Mouse (Mus musculus) neural tube, embryonic 13.5 days (tissue): ENCODE measurements around the gene Grik4. TPM values are rescaled to one million over a fixed set of nuclear protein-coding genes. Genes with fewer than 3 reads are reported as not detected.

Experiments used
- ATAC-seq: fragments of 200-750 bp; cut with Nextera tagmentation; 2 replicates; pipeline ENCODE4 v1.8.0; 2017; ENCODE audit warnings: low read depth, mild to moderate bottlenecking, moderate TSS enrichment, moderate library complexity
- H3K27ac ChIP-seq: fragments of 300-500 bp; sonication (generic); replicated peaks from 2 replicates; pipeline ENCODE4 v1.5.1; 2015; ENCODE audit warnings: moderate library complexity, mild to moderate bottlenecking, inconsistent platforms
- H3K27me3 ChIP-seq: fragments of 300-500 bp; sonication (generic); 2 replicates; pipeline ENCODE4 v1.6.1; 2015; ENCODE audit warnings: mild to moderate bottlenecking, inconsistent platforms
- H3K36me3 ChIP-seq: fragments of 300-500 bp; sonication (generic); 2 replicates; pipeline ENCODE4 v1.6.1; 2015; ENCODE audit warnings: mild to moderate bottlenecking, inconsistent platforms
- H3K4me1 ChIP-seq: fragments of 300-500 bp; sonication (generic); replicated peaks from 2 replicates; pipeline ENCODE4 v1.6.1; 2015; ENCODE audit warnings: inconsistent platforms
- H3K4me2 ChIP-seq: fragments of 300-500 bp; sonication (generic); 2 replicates; pipeline ENCODE4 v1.6.1; 2015; ENCODE audit warnings: inconsistent platforms, mild to moderate bottlenecking, moderate library complexity
- H3K4me3 ChIP-seq: fragments of 300-500 bp; sonication (generic); 2 replicates; pipeline ENCODE4 v1.5.1; 2015; ENCODE audit warnings: mild to moderate bottlenecking, inconsistent platforms
- H3K9ac ChIP-seq: fragments of 300-500 bp; sonication (generic); 2 replicates; pipeline ENCODE4 v1.6.1; 2015; ENCODE audit warnings: moderate library complexity, mild to moderate bottlenecking, inconsistent platforms
- H3K9me3 ChIP-seq: fragments of 300-500 bp; sonication (generic); 2 replicates; pipeline ENCODE4 v1.6.1; 2016; ENCODE audit warnings: inconsistent platforms
- WGBS: fragments of 180-500 bp; shearing (Covaris S2); methylation state at CpG from one replicate; pipeline ENCODE4 v1.1.7; 2015; 5-methylcytosine and 5-hydroxymethylcytosine counted together
- polyA plus RNA-seq: library from polyadenylated mRNA; unstranded; fragments of >200 nt; fragmentation: Nextera tagmentation; extraction: Ambion mirVana; gene quantifications from 2 replicates; pipeline ENCODE4 v1.2.1, GENCODE M21; 2015

Gene Grik4
- polyA plus RNA-seq, 1 experiment from 2014 or later = 8.3 TPM

- Histone ChIP-seq H3K4me1 (peaks cover 19% of the 10 kb centered on the region), H3K4me3 (no peak overlapping the region), H3K9ac (no peak overlapping the region), H3K36me3 (no peaks in the 10 kb centered on the region), H3K9me3 (no peaks in the 10 kb centered on the region), H3K27me3 (peaks cover 24% of the 10 kb centered on the region), H3K27ac (no peak overlapping the region), H3K4me2 (no peak overlapping the region)
- ATAC-seq = no peak
- WGBS = 50% methylated on average over 6 of the region's 6 CpGs
Observed at GRCm38 (mm10) chr9:42872885-42873284, 71.4 kb downstream of the Grik4 start.

- H3K9ac ChIP-seq = no peak overlapping the region
- peaks cover 32% of the 10 kb centered on the region for H3K27me3 ChIP-seq
Observed at GRCm38 (mm10) chr9:42871681-42872080, 72.6 kb downstream of the Grik4 start.

GRCm38 (mm10) chr9:42870257-42870656 is 74.0 kb downstream of the Grik4 start:
- H3K27me3 ChIP-seq = peaks cover 40% of the 10 kb centered on the region
- H3K4me2 ChIP-seq = no peak overlapping the region
- ATAC-seq = no peak
- no peak overlapping the region for H3K27ac ChIP-seq
- H3K36me3 ChIP-seq = no peaks in the 10 kb centered on the region
- 46% methylated on average over 9 of the region's 9 CpGs for WGBS
- H3K9ac ChIP-seq = no peak overlapping the region
- no peak overlapping the region for H3K4me3 ChIP-seq
- H3K9me3 ChIP-seq = no peaks in the 10 kb centered on the region
- peaks cover 29% of the 10 kb centered on the region for H3K4me1 ChIP-seq

More at GRCm38 (mm10) chr9:42871681-42872080, 72.6 kb downstream of the Grik4 start:
- no peak overlapping the region for H3K4me2 ChIP-seq
- WGBS = 91% methylated on average over 4 of the region's 4 CpGs
- H3K4me1 ChIP-seq = peaks cover 19% of the 10 kb centered on the region
- H3K4me3 ChIP-seq = no peak overlapping the region
- H3K27ac ChIP-seq = no peak overlapping the region
- H3K9me3 ChIP-seq = no peaks in the 10 kb centered on the region
- ATAC-seq = no peak
- H3K36me3 ChIP-seq = no peaks in the 10 kb centered on the region

- Histone ChIP-seq H3K4me2 (no peak overlapping the region), H3K27ac (no peak overlapping the region), H3K4me1 (peaks cover 42% of the 10 kb centered on the region), H3K9me3 (no peaks in the 10 kb centered on the region), H3K9ac (no peak overlapping the region), H3K36me3 (no peaks in the 10 kb centered on the region), H3K27me3 (peaks cover 45% of the 10 kb centered on the region), H3K4me3 (no peak overlapping the region)
- no peak for ATAC-seq
- WGBS = 48% methylated on average over 10 of the region's 10 CpGs
Observed at GRCm38 (mm10) chr9:42868508-42868907, 75.8 kb downstream of the Grik4 start.

- no peak for ATAC-seq
- H3K4me3 ChIP-seq = no peak overlapping the region
- H3K27me3 ChIP-seq = peaks cover 56% of the 10 kb centered on the region
- H3K27ac ChIP-seq = no peak overlapping the region
- H3K9me3 ChIP-seq = no peaks in the 10 kb centered on the region
- peaks cover 44% of the 10 kb centered on the region for H3K4me1 ChIP-seq
- H3K9ac ChIP-seq = no peak overlapping the region
- H3K4me2 ChIP-seq = no peak overlapping the region
- H3K36me3 ChIP-seq = no peaks in the 10 kb centered on the region
- 91% methylated on average over 4 of the region's 4 CpGs for WGBS
Observed at GRCm38 (mm10) chr9:42866650-42867049, 77.6 kb downstream of the Grik4 start.

- no peaks in the 10 kb centered on the region for H3K9me3 ChIP-seq
- H3K27ac ChIP-seq = peak overlapping the region; percentile 6; the same call in 1 of the 2 replicates
- H3K4me3 ChIP-seq = no peak overlapping the region
- H3K4me1 ChIP-seq = peaks cover 49% of the 10 kb centered on the region
- no peak overlapping the region for H3K9ac ChIP-seq
- H3K36me3 ChIP-seq = no peaks in the 10 kb centered on the region
- no peak for ATAC-seq
- H3K4me2 ChIP-seq = no peak overlapping the region
- peaks cover 61% of the 10 kb centered on the region for H3K27me3 ChIP-seq
- WGBS = 37% methylated on average over 11 of the region's 11 CpGs
Observed at GRCm38 (mm10) chr9:42865036-42865829, 79.1 kb downstream of the Grik4 start.

GRCm38 (mm10) chr9:42863360-42863759 is 80.9 kb downstream of the Grik4 start:
- 38% methylated on average over 5 of the region's 5 CpGs for WGBS
- no peak overlapping the region for H3K27ac ChIP-seq
- no peak overlapping the region for H3K9ac ChIP-seq

GRCm38 (mm10) chr9:42861711-42862110 is 82.6 kb downstream of the Grik4 start:
- peaks cover 35% of the 10 kb centered on the region for H3K4me1 ChIP-seq
- no peaks in the 10 kb centered on the region for H3K36me3 ChIP-seq
- no peak overlapping the region for H3K9ac ChIP-seq
- H3K4me2 ChIP-seq = no peak overlapping the region
- no peak overlapping the region for H3K27ac ChIP-seq
- ATAC-seq = no peak
- peaks cover 42% of the 10 kb centered on the region for H3K27me3 ChIP-seq
- H3K4me3 ChIP-seq = no peak overlapping the region
- H3K9me3 ChIP-seq = no peaks in the 10 kb centered on the region
- WGBS = 70% methylated on average over 6 of the region's 6 CpGs

More at GRCm38 (mm10) chr9:42863360-42863759, 80.9 kb downstream of the Grik4 start:
- Histone ChIP-seq H3K4me1 (peaks cover 40% of the 10 kb centered on the region), H3K27me3 (peaks cover 52% of the 10 kb centered on the region), H3K4me2 (no peak overlapping the region), H3K4me3 (no peak overlapping the region), H3K36me3 (no peaks in the 10 kb centered on the region), H3K9me3 (no peaks in the 10 kb centered on the region)
- ATAC-seq = no peak

- H3K27me3 ChIP-seq = peaks cover 37% of the 10 kb centered on the region
- no peaks in the 10 kb centered on the region for H3K36me3 ChIP-seq
- H3K4me1 ChIP-seq = peaks cover 35% of the 10 kb centered on the region
- no peak overlapping the region for H3K4me2 ChIP-seq
- no peak overlapping the region for H3K4me3 ChIP-seq
- no peak for ATAC-seq
- H3K9me3 ChIP-seq = no peaks in the 10 kb centered on the region
- WGBS = 59% methylated on average over 11 of the region's 11 CpGs
- H3K27ac ChIP-seq = no peak overlapping the region
- H3K9ac ChIP-seq = no peak overlapping the region
Observed at GRCm38 (mm10) chr9:42861238-42861637, 83.1 kb downstream of the Grik4 start.

- H3K9me3 ChIP-seq = no peaks in the 10 kb centered on the region
- no peak for ATAC-seq
- H3K4me1 ChIP-seq = peaks cover 25% of the 10 kb centered on the region
- peaks cover 34% of the 10 kb centered on the region for H3K27me3 ChIP-seq
- H3K27ac ChIP-seq = no peak overlapping the region
- no peak overlapping the region for H3K9ac ChIP-seq
- 77% methylated on average over 10 of the region's 10 CpGs for WGBS
- H3K4me3 ChIP-seq = no peak overlapping the region
- H3K36me3 ChIP-seq = no peaks in the 10 kb centered on the region
- no peak overlapping the region for H3K4me2 ChIP-seq
Observed at GRCm38 (mm10) chr9:42859959-42860794, 84.1 kb downstream of the Grik4 start.

- no peaks in the 10 kb centered on the region for H3K9me3 ChIP-seq
- H3K4me1 ChIP-seq = peaks cover 19% of the 10 kb centered on the region
- peaks cover 32% of the 10 kb centered on the region for H3K27me3 ChIP-seq
- no peaks in the 10 kb centered on the region for H3K36me3 ChIP-seq
- H3K27ac ChIP-seq = no peak overlapping the region
- H3K9ac ChIP-seq = no peak overlapping the region
- 70% methylated on average over 4 of the region's 4 CpGs for WGBS
- no peak overlapping the region for H3K4me3 ChIP-seq
- H3K4me2 ChIP-seq = no peak overlapping the region
- no peak for ATAC-seq
Observed at GRCm38 (mm10) chr9:42858998-42859690, 85.1 kb downstream of the Grik4 start.

- WGBS = 32% methylated on average over 3 of the region's 3 CpGs
- no peak overlapping the region for H3K9ac ChIP-seq
- H3K4me2 ChIP-seq = no peak overlapping the region
Observed at GRCm38 (mm10) chr9:42858576-42858975, 85.7 kb downstream of the Grik4 start.

More at GRCm38 (mm10) chr9:42858576-42858975, 85.7 kb downstream of the Grik4 start:
- no peak overlapping the region for H3K27ac ChIP-seq
- no peaks in the 10 kb centered on the region for H3K9me3 ChIP-seq
- H3K27me3 ChIP-seq = peaks cover 28% of the 10 kb centered on the region
- peaks cover 13% of the 10 kb centered on the region for H3K4me1 ChIP-seq
- H3K4me3 ChIP-seq = no peak overlapping the region
- H3K36me3 ChIP-seq = no peaks in the 10 kb centered on the region
- ATAC-seq = no peak
